Mouse (Mus musculus) skeletal muscle tissue, adult 2 months (tissue): ENCODE data around the gene Katna1.
A peak's percentile ranks its signal among the peaks of the same experiment; 100 is the strongest.

Experiments
- DNase-seq: peaks from one replicate; pipeline ENCODE4 v3.0.0-alpha.2; 2012; ENCODE audit warnings: low read depth, low spot score

Katna1 gene

GRCm38 (mm10) chr10:7779751-7780237, 54.0 kb downstream of the Katna1 start:
- DNase-seq: peak; percentile 42

DNA sequence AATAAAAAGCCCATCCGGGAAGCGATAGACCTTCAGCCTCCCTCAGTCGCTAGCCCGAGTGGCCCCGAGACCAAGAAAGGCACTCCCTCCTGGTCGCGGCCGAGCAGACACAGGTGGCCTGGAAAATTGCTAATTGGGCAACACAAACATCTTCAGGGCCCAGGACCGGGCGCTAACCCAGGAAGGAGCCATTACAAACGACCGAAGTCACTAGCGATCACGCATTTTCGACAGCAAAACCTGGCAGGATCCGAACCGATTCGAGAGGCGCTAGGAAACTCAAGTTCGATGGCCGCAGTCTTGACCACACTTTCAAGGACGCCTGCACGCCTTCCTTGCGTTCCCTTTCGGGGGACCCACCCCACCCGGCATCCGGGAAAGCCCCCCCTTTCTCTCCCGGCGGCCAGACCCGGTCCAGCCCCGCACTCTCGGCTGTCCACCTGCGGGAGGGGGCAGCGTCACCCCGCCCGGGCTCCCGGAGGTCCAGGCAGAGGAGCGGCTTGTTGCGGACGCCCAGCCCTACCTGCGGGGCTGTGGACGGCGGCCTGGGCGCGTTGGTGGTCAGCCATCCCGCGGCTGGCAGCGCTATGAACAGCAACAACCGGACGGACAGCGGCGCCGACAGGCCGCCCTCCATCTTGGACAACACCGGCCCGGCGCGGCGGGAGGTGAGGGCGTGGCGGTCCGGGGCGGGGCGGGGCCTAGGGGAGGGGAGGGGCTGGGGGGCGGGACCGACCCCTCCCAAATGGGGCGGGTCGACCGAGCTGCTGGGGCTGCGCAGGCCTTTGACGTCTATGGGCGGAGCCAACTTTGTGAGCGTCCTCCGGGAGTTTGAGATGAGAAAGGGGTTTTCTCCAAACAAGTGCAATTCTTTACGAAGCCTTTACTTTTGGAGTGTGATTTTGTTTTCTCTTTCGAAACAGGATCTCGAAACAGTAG, 54.7 kb downstream of the Katna1 start:
- peak; percentile 88 for DNase-seq

DNA sequence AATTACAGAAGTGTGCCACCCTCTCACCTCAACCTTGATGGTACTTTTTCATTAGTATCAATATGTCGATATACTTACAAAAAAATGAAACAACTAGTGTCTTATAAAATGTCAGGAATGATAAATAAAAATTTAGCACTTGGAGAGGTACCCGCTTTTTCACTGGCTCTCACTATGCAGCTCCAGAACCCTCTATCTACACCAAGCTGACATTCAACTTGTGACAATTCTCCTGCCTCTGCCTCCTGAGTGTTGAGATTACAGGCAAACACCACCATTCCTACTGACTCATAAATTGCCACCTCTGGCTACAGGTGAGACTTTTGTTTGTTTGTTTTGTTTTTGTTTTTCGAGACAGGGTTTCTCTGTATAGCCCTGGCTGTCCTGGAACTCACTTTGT, 55.4 kb downstream of the Katna1 start:
- no peak for DNase-seq

DNA sequence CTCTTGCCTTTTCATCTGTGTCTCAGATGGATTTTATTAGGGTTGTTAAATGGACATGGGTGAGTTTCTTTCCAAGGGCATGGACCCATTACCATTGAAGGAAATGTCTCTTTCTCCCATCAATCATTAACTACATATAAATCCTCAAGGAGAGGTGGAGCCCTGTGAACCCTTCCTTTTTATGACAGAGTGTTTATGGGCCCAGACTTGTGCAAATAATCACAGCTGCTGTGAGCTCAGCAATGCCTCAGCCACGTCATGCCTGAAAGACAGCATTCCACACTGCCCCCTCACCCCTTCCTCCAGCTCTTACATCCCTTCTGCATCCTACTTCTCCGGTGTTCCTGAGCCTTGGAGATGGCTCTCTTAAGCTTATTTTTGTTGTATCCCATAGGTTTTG, 61.5 kb downstream of the Katna1 start:
- no peak for DNase-seq

GRCm38 (mm10) chr10:7792254-7792750, 66.5 kb downstream of the Katna1 start:
- no peak for DNase-seq

DNA sequence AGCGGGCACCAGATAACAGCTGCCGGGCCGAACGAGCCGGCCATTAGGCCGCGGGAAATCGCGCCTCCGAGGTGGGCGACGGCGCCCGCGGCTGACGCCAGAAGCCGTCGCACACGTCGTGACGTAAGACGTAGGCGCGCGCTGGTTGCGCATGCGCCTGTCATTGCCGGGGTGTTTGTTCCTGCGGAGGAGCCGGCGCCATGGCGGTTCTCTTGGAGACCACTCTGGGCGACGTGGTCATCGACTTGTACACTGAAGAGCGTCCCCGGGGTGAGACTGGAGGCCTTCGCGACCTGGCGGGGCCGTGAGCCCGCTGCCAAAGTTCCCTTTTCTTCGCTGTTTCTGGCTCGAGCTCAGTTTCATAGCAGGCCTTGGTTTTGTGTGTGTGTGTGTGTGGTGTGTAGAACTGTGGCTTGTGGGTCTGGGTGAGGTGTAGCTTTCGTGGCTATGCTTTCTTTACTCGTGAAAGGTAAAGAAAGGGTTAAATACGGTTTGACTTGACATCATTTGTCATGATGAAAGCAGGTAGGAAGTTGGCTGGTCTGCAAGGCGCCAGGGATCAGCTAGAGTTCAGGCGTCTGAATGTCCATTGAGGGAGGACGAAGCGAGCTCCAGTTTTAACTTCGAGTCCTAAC, 67.1 kb downstream of the Katna1 start, which contains the start of the genes Ginm1 and Ppil4:
Gene Ginm1, minus strand, starts transcription at position 74 of the 635 bp plus-strand sequence.
Gene Ppil4, plus strand, starts transcription at position 141 of the 635 bp plus-strand sequence.
- DNase-seq: peak; percentile 93

- no peak for DNase-seq
Observed at GRCm38 (mm10) chr10:7801258-7801657, 75.5 kb downstream of the Katna1 start.

DNA sequence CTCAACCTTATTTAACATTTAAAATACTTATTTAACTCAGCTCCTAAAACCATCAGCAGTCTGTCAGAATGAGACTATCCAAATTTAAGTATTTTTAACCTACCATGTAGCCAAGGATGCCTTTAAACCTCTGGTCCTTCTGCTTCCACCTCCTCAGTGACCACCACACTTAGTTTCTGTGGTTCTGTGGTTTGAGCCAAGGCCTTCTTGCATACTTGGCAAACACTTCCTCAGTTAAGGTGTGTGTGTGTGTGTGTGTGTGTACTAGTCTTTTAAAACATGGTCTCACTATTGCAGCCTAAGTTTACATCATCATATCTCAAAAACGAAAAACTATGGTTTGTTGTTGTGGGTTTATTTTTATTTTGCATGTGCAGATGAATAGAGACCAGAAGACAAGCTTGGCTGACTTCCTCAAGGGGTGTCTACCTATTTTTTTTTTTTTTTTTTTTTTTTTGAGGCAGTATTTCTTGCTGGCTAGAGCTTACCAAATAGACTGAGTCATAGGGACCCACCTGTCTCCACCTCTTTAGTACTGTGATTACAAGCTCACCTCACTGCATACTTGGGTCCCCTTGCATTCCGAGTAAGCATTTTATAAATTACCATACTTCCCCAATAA, 76.8 kb downstream of the Katna1 start:
- DNase-seq: no peak

GRCm38 (mm10) chr10:7809937-7810336, 84.1 kb downstream of the Katna1 start:
- DNase-seq: peak; percentile 47
